Mouse (Mus musculus): ENCODE data around the gene Ly6g6f. TPM values are rescaled to one million over a fixed set of nuclear protein-coding genes. Genes with fewer than 3 reads are reported as not detected.

Gene Ly6g6f
- total and polyA plus RNA-seq, 3 experiments, result 0.88 to 3.0 TPM; not detected in 1

DNA sequence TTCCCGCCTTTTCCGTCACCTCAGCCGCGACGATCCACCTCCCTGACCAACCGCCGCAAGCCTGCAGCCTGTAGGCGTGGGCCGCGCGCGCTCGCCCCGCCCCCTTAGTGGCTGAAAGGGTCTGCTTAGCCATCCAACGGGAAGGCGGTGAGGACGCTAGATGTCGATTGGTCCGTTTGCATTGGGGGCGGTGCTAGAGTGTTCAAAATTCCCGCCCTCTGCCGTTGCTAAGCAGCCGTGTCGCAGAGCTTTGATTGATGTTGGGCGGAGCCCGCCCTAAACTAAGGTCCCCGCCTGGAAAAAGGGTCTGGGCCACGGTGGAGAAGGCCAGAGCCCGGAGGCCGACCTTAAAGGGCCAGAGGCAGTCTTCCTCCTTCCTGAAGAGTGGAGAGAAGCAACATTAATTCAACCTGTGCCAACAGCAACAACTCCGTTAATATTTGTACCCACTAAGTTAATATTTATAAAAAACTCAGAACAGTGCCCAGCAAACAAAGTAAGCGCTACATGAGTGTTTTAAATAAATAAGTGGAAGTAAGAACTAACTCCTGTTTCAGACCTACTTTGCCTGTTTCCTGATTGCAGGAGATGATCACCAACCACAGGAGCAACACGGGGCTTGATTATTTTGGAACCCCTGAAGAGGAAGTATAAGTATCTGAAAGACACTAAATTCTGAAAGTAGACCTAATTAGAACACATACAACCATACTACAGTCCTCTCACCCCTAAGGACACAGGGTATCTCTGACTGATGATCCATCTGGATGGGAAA lies 38.5 kb downstream of the Ly6g6f start, which contains the start of gene Msh5:
Gene Msh5, minus strand, starts transcription at position 65 of the 775 bp plus-strand sequence.
- peak; percentile 99 for DNase-seq (ENCODE audit: low read depth, low spot score)
- no peaks in the 10 kb centered on the region for H3K9me3 ChIP-seq (replicated peaks; ENCODE audit: insufficient read depth, low read length)
- peak within 1 kb of the TSS; percentile 98 for H3K27ac ChIP-seq (ENCODE audit: control insufficient read depth, low read depth, low read length)
- H3K27me3 ChIP-seq (ENCODE audit: control insufficient read depth in 1 of 2, insufficient read depth in 2 of 2, low read length in 2 of 2), result no peaks in the 10 kb centered on the region
- H3K4me1 ChIP-seq (ENCODE audit: control insufficient read depth in 1 of 2, insufficient read depth in 2 of 2, low read length in 2 of 2), result peaks cover 7 to 39% of the 10 kb centered on the region in 2 experiments
- peaks cover 18% of the 10 kb centered on the region for H3K79me2 ChIP-seq (ENCODE audit: control insufficient read depth, insufficient read depth, low read length, poor library complexity)
- peak within 1 kb of the TSS; percentile 85 for H3K9ac ChIP-seq (ENCODE audit: control insufficient read depth, low read depth, low read length, poor library complexity, severe bottlenecking)
- H3K36me3 ChIP-seq (ENCODE audit: control insufficient read depth in 1 of 2, insufficient read depth in 2 of 2, low read length in 2 of 2), result peaks cover 0 to 28% of the 10 kb centered on the region in 2 experiments; a peak in 2 of 4 replicates
- TF ChIP-seq RCOR1 (IDR thresholded peaks at IDR 0.05; ENCODE audit: low read depth, low read length) (peak; percentile 33), MXI1 (IDR thresholded peaks at IDR 0.05; ENCODE audit: low read depth, low read length) (peak; percentile 34), TAL1 (IDR thresholded peaks at IDR 0.05; ENCODE audit: low read length) (peak; percentile 8; the same call in 1 of the 2 replicates), USF1 (IDR thresholded peaks at IDR 0.05; ENCODE audit: low read depth, low read length) (no peak), MEF2A (IDR thresholded peaks at IDR 0.05; ENCODE audit: extremely low read depth, insufficient replicate concordance, low read depth, low read length, poor library complexity, severe bottlenecking) (no peak), SMC3 (IDR thresholded peaks at IDR 0.05; ENCODE audit: low read depth, low read length) (no peak), POLR2AphosphoS5 (IDR thresholded peaks at IDR 0.05; ENCODE audit: borderline replicate concordance, low read depth, low read length) (no peak), MYB (IDR thresholded peaks at IDR 0.05; ENCODE audit: low read depth, low read length) (no peak), NELFE (IDR thresholded peaks at IDR 0.05; ENCODE audit: low read depth, low read length) (no peak), ZKSCAN1 (IDR thresholded peaks at IDR 0.05; ENCODE audit: low read depth, low read length) (no peak), CTCF (IDR thresholded peaks at IDR 0.05 in 2 of 3, conservative IDR thresholded peaks at IDR 0.05 in 1 of 3; ENCODE audit: control insufficient read depth in 1 of 3, insufficient read depth in 1 of 3, low read depth in 2 of 3, low read length in 3 of 3, poor library complexity in 1 of 3, severe bottlenecking in 1 of 3) (no peak), SIN3A (IDR thresholded peaks at IDR 0.05; ENCODE audit: low read length) (peak; percentile 64), MYC (IDR thresholded peaks at IDR 0.05; ENCODE audit: low read depth, low read length) (no peak), ETS1 (IDR thresholded peaks at IDR 0.05; ENCODE audit: low read depth, low read length) (peak; percentile 35; the same call in 1 of the 2 replicates), POLR2A (IDR thresholded peaks at IDR 0.05; ENCODE audit: control insufficient read depth in 1 of 2, insufficient read depth in 1 of 2, low read depth in 1 of 2, low read length in 2 of 2, poor library complexity in 1 of 2) (peak in 1 of 2 experiments; percentile 56; a peak in 1 of 4 replicates), CHD2 (IDR thresholded peaks at IDR 0.05; ENCODE audit: low read length) (no peak), ZC3H11A (IDR thresholded peaks at IDR 0.05; ENCODE audit: low read depth, low read length) (no peak), EP300 (IDR thresholded peaks at IDR 0.05; ENCODE audit: low read depth in 1 of 2, low read length in 2 of 2) (peak; percentile 47 to 53; a peak in 2 of 4 replicates), E2F4 (IDR thresholded peaks at IDR 0.05; ENCODE audit: borderline replicate concordance, low read depth, low read length) (peak; percentile 97; the same call in 1 of the 2 replicates), HCFC1 (IDR thresholded peaks at IDR 0.05; ENCODE audit: low read depth, low read length) (peak; percentile 46; the same call in 1 of the 2 replicates), GABPA (IDR thresholded peaks at IDR 0.05; ENCODE audit: low read depth, low read length) (no peak), CHD1 (IDR thresholded peaks at IDR 0.05; ENCODE audit: low read depth, low read length) (no peak), MAX (IDR thresholded peaks at IDR 0.05; ENCODE audit: low read length) (no peak), USF2 (IDR thresholded peaks at IDR 0.05; ENCODE audit: borderline replicate concordance in 1 of 2, insufficient read depth in 1 of 2, low read depth in 1 of 2, low read length in 2 of 2) (no peak), ZMIZ1 (IDR thresholded peaks at IDR 0.05; ENCODE audit: low read depth, low read length) (0 out of 2 replicates have a peak, but pooled peaks have one; percentile 24), KAT2A (conservative IDR thresholded peaks at IDR 0.05; ENCODE audit: low read depth, low read length) (no peak), NRF1 (IDR thresholded peaks at IDR 0.05; ENCODE audit: insufficient read depth, low read depth, low read length, poor library complexity, severe bottlenecking) (0 out of 2 replicates have a peak, but pooled peaks have one; percentile 13), MAFK (IDR thresholded peaks at IDR 0.05; ENCODE audit: borderline replicate concordance, low read depth, low read length) (no peak), RAD21 (IDR thresholded peaks at IDR 0.05; ENCODE audit: low read depth, low read length) (no peak), TCF12 (IDR thresholded peaks at IDR 0.05; ENCODE audit: low read depth, low read length) (peak; percentile 24; the same call in 1 of the 2 replicates), TBP (IDR thresholded peaks at IDR 0.05; ENCODE audit: low read depth, low read length) (peak; percentile 66; the same call in 1 of the 2 replicates), GATA1 (IDR thresholded peaks at IDR 0.05; ENCODE audit: low read depth, low read length) (0 out of 2 replicates have a peak, but pooled peaks have one; percentile 36)
- peak within 1 kb of the TSS; percentile 47 to 53 for H3K4me3 ChIP-seq (ENCODE audit: control insufficient read depth in 1 of 2, insufficient read depth in 1 of 2, low read depth in 2 of 2, low read length in 2 of 2)
